Mouse (Mus musculus): ENCODE measurements around the gene Rwdd3.

GRCm38 (mm10) chr3:121110430-121110829, 61.1 kb downstream of the Rwdd3 start:
- TF ChIP-seq CTCF (IDR thresholded peaks at IDR 0.05; ENCODE audit: borderline replicate concordance, control insufficient read depth, extremely low read depth, insufficient read depth, low read length, poor library complexity) = no peak
- TF ChIP-seq POLR2A (IDR thresholded peaks at IDR 0.05; ENCODE audit: control insufficient read depth, extremely low read depth, insufficient read depth, low read length, poor library complexity) = no peak
